Mouse (Mus musculus) cerebellum, postnatal 10 days (tissue): ENCODE measurements around the gene Ptgir.

ENCODE experiments used
- DNase-seq, 2 experiments: peaks; one replicate each; pipeline ENCODE4 v3.0.0; 2021; ENCODE audit warnings: mixed read lengths in 2 of 2

The Ptgir gene

GRCm38 (mm10) chr7:16944061-16944807 lies 37.9 kb downstream of the Ptgir start, which contains the start of gene Pnmal2:
Gene Pnmal2, plus strand, starts transcription at chr7:16944682.
- DNase-seq = peak; percentile 96 to 97

GRCm38 (mm10) chr7:16944808-16945315 lies 38.6 kb downstream of the Ptgir start:
- no peak for DNase-seq

GRCm38 (mm10) chr7:16945419-16945818 lies 39.1 kb downstream of the Ptgir start:
- DNase-seq = peak; percentile 80 to 83

- DNase-seq = peak; percentile 88 to 89
Measured at GRCm38 (mm10) chr7:16946441-16947348, 40.4 kb downstream of the Ptgir start.

GRCm38 (mm10) chr7:16947349-16947895 lies 41.1 kb downstream of the Ptgir start:
- peak; percentile 75 to 80 for DNase-seq

- DNase-seq = peak; percentile 83 to 86
Measured at GRCm38 (mm10) chr7:16947959-16948361, 41.7 kb downstream of the Ptgir start.

- DNase-seq = peak; percentile 53 to 57
Measured at GRCm38 (mm10) chr7:16948923-16949458, 42.7 kb downstream of the Ptgir start.

GRCm38 (mm10) chr7:16949908-16950841 lies 43.9 kb downstream of the Ptgir start:
- DNase-seq = peak; percentile 93 to 94

GRCm38 (mm10) chr7:16950861-16951635 lies 44.8 kb downstream of the Ptgir start:
- DNase-seq = peak; percentile 89 to 92

GRCm38 (mm10) chr7:16953776-16954175 lies 47.5 kb downstream of the Ptgir start:
- peak; percentile 55 to 59 for DNase-seq

GRCm38 (mm10) chr7:16955712-16956111 lies 49.4 kb downstream of the Ptgir start:
- DNase-seq = no peak

- DNase-seq = peak; percentile 45 to 56
Measured at GRCm38 (mm10) chr7:16956410-16957265, 50.3 kb downstream of the Ptgir start.

- DNase-seq = peak; percentile 98
Measured at GRCm38 (mm10) chr7:16959539-16960187, 53.4 kb downstream of the Ptgir start, which contains the start of gene Pnmal1. Gene Pnmal1, plus strand, starts transcription at chr7:16959679.
